Comparison of ENCODE assay signal across 19 mouse cellular contexts in the genomic region with DNA sequence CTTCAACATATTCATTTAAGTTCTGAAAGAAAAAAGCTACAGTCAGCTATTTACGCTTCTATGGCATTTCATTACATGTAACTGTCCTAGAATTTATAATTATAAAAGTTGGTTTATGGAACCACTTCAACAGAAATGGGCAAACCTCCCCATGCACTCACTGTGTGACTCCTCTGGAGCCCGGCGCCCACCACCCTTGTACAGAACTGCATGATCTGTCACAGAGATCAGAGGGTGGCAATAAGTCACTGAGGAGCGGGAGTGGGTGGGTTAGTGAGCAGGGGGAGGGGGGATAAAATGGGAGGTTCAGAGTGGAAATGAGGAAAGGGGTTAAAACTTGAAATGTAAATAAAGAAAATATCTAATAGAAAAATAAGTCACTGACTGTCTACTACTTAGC.
"Had no signal": no experiment of that assay in that cellular context is flagged by ENCODE, and none has a peak within 500 bp of the region (broad histone marks: within the 10 kb centered on the region; RNA-seq: fewer than 3 reads in every experiment).

No protein-coding gene starts in this region.

- H3K9ac ChIP-seq: lung, embryonic 14.5 days; midbrain, embryonic 12.5 days; neural tube, embryonic 13.5 days; neural tube, embryonic 15.5 days had no signal

- H3K4me1 ChIP-seq: midbrain, embryonic 10.5 days; midbrain, embryonic 12.5 days; neural tube, embryonic 13.5 days; neural tube, embryonic 15.5 days had no signal

- H3K4me3 ChIP-seq: midbrain, embryonic 10.5 days; midbrain, embryonic 12.5 days; myocyte; neural tube, embryonic 13.5 days; neural tube, embryonic 15.5 days had no signal

- H3K4me2 ChIP-seq: lung, embryonic 14.5 days; midbrain, embryonic 12.5 days; neural tube, embryonic 13.5 days; neural tube, embryonic 15.5 days had no signal

- DNase-seq: lung, adult 18-20 months; lung, embryonic 14.5 days; lung, postnatal 10 days; lung, postnatal 4 days; midbrain, embryonic 14.5 days; retina, postnatal 1 day; right cerebral cortex, adult 18-20 months; right cerebral cortex, postnatal 25 days; right cerebral cortex, postnatal 4 days; spleen, adult 18-20 months; thymus, adult 18-20 months; thymus, postnatal 14 days; thymus, postnatal 36 days had no signal

- ATAC-seq: midbrain, embryonic 16.5 days had no signal

- H3K9me3 ChIP-seq: midbrain, embryonic 12.5 days; neural tube, embryonic 15.5 days had no signal

- H3K27ac ChIP-seq: midbrain, embryonic 10.5 days; midbrain, embryonic 12.5 days; neural tube, embryonic 13.5 days; neural tube, embryonic 15.5 days had no signal

- H3K27me3 ChIP-seq: midbrain, embryonic 12.5 days; neural tube, embryonic 13.5 days; neural tube, embryonic 15.5 days had no signal
